Mouse (Mus musculus) ovary, adult 18-20 months (tissue): Measurements from ENCODE around the gene Prmt7.
"Not testable (repeated sequence)": the region's sequence is repeated elsewhere in the genome, so short reads cannot be mapped to it uniquely, and the experiment has no call there.

Source experiments
- DNase-seq: peaks from one replicate; pipeline ENCODE4 v3.0.0; 2022; ENCODE audit warnings: low spot score, mixed read lengths

Gene Prmt7

GRCm38 (mm10) chr8:106210821-106211345 is at the start of gene Prmt7, which contains the start of gene Slc7a6os:
TSS of gene Prmt7 (plus strand) at chr8:106210936.
TSS of gene Slc7a6os (minus strand) at chr8:106210935.
- DNase-seq, result peak; percentile 91

- DNase-seq, result no peak
These were observed 47.5 kb upstream of the Prmt7 start for GRCm38 (mm10) chr8:106163251-106163650.

DNA sequence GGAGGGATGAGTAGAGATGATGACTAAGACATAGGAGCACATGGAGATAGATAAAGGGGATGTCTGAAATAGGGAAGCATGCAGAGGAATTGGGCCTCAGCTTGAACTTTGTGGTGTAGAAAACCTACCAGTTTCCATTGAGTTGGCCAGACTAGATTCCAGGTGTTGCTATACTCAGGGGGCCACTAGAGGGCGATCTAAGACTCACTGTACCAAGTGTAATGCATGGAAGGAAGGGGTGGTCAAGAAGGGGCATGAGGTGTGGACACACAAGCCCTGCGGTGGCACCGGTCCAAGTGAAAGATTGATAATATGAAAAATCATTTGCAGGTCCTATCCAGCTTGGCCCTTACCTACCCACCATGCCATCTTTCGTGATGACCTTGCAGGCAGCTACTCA is 45.3 kb upstream of the Prmt7 start:
- DNase-seq, result peak; percentile 32

DNA sequence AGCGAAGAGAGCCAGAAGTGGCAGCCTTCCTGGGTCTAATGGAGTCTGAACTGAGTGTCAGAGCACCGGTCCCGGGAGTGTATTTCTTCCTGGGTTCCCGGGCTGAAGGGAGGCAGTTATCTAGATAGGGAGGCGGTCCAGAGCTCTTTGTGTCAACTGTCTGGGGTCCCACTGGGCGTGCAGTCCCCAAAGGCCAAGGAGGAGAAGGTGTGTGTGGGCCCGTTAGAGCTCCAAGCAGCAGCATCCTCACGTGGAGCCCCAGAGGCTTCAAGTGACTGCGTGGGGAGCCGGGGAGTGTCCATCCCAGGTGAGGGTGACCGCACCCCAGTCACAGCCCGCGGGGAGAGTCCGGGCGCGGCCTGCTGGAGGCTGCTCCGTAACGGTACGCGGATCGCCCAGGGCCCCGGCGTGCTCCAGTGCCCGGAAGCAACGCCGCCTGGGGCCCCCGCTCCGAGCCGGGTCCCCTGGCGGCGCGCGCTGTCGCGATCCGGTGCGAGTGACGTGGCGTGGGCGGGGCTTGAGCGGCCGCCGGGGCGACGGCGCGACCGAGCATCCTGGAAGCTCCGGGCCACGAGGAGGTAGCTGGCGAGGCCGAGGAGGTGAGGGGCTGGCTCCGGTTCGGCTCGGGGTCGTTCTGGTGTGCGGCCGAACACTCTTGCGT is 42.2 kb upstream of the Prmt7 start, which contains the start of gene Slc7a6:
TSS of gene Slc7a6 (plus strand) at position 502 of the 661 bp plus-strand sequence.
- DNase-seq, result peak; percentile 67

- peak; percentile 26 for DNase-seq
These were observed 41.5 kb upstream of the Prmt7 start for GRCm38 (mm10) chr8:106169017-106169933.

DNA sequence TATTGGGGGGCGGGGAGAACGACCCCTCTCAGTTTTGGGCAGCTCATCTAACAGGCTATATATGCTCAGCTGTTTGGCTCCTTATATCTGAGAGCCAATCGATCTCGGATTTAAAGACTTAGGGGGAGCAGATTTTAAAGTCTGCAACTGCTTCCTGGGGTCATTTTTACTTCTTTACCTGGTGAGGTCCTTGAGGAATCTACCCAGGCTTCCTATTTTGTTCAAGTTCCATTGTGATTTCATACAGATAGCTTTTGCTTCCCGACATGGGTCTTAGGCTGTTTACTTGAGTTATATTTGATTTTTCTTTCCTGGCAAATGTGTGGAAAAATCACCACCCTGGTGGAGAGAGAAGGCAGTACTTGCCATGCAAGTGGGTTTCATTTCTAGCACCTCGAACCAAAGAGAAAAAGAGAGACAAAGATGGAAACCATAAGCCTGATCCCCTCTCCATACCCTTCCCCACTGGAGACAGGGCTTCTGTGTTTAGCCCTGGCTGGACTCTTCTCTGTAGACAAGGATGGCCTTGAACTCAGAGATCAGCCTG is 40.7 kb upstream of the Prmt7 start:
- no peak for DNase-seq

DNA sequence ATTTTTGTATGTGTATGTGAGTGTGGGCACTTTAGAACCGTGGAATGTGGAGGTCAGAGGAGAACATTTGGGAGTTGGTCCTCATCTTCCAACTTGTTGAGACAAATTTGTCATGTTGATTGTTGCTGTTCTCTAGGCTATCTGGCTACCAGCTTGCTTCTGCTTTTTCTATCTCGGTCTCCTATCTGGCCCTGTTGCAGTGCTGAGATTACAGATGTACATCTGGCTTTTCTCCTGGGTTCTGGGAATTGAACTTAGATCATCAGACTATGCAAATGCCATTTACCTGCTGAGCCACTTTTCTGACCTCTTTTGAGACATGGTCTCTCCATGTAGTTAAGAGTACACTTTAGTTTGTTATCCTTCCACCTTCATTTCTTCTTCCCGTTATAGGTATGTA is 37.2 kb upstream of the Prmt7 start:
- DNase-seq, result no peak

DNA sequence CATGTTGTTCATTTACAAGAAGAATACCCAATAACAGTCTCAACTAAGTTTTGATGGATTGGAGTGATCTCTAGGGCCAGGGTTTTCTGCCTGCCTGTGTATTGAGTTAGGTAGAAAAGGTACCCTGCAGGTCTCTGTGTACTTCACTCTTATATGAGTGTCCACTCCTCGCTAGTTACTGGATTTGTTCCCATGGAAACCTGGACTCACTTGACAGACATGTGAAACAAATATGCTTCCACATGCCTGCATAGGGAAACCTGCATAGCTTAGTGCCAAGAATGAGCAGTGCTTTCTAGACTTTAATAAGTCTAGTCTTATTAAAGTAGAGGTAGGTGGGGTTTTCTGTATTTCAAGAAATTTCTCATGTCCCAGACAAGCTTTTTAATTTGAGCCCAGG is 33.8 kb upstream of the Prmt7 start:
- DNase-seq, result no peak

DNA sequence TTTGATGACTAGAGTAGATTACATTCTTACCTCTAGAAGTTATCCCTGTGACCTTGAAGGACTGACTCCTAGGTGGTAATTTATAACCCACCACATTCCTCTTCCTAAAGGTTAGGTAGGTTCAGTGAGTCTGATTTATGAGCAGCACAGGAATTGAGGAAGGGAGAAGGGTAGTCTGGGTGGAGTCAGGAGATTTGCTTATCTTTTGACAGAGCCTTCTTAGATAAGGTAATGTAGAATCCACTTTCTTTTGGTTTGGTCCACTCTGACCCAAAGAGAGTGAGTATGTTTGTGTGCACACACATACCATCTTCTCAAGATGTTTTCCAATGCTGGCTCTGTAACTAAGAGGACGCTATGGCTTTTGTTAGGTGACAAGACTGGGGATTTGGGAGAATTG is 33.1 kb upstream of the Prmt7 start:
- no peak for DNase-seq

GRCm38 (mm10) chr8:106178428-106178827 is 32.3 kb upstream of the Prmt7 start:
- DNase-seq, result no peak

DNA sequence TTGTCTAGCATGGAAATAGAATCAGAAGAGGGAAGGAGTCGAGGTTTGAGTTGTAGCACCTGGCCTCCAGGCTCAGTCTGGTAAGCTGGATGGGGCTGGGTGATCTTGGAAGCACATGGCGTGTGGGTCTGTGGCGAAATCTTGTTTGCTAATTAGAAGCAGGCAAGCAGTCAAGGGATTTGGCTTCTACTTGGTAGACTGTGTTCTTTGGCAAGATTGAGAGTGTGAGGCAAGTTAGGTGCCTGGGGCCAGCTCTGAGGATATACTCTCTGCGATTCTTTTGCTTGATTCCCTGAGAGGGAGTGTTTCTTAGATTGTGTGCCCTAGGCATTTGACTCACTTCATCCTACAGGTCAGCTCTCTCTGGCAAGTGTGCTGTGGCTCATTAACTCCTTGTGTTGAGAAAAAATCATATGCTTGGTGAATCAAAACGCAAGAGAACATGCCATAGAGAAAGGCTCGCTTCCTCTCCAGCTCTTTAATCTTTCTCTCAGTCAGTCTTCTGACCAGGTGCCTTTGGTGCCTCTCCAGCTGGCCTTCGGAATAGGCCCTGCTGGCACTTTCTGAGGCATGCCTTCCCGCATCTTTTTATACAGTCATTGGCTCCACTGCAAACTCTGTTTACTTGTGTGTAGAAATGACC is 25.0 kb upstream of the Prmt7 start:
- no peak for DNase-seq

DNA sequence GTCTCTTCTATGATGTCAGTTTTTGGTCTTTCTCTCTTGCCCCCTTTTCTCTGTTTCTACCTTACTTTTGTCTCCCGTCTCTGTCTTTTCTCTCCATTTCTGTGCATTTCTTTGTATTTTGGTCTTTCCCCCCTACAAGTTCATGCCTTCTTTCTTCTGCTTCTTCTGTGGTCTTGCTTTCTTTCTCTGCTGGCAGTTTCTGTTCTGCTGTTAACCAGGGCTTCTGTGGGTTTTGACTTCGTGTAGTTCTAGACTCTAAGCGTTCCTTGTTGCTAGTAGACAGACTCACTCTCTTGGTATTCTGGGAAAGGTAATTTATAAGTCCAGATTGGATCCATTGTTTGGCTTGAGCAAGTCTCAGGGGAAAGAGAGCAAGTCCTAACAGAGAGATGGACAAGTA is 24.3 kb upstream of the Prmt7 start:
- DNase-seq, result no peak

DNA sequence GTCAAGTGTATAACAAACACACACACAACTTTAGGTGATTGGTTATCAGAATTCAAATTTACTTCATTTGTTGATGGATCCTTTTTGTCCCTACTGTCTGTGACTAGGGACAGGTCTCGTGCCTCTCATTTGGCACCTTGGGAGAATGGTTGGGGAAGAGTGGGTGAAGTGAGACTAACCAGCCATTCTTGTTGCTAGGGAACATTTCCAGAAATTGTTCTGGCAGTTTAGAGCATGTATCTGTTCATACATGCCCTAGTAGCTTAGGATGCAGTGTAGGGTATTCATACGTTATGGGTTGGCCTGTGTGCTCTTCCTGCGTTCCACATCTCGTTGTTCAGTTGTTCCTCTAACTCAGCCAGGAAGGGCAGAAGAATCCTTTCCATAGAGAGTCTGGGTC is 21.6 kb upstream of the Prmt7 start:
- DNase-seq, result no peak

DNA sequence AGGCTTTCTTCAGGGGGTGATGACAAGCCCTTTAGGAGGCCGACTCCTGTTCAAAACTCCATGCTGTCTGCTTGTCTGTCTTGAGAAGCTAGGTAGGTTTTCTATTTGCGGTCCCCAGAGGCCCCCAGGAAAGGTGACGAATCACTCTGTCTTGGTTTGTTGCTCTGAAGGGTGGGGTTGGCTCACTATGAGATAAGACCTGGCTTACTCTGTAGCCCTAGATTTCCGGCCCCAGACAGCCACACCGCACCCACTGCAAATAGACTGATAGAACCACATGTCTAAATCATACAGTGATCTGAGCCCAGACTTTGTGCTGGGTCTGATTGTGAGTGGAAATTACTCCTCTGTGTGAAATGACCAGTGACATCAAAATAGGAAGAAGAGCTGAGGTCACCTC is 19.1 kb upstream of the Prmt7 start:
- no peak for DNase-seq

DNA sequence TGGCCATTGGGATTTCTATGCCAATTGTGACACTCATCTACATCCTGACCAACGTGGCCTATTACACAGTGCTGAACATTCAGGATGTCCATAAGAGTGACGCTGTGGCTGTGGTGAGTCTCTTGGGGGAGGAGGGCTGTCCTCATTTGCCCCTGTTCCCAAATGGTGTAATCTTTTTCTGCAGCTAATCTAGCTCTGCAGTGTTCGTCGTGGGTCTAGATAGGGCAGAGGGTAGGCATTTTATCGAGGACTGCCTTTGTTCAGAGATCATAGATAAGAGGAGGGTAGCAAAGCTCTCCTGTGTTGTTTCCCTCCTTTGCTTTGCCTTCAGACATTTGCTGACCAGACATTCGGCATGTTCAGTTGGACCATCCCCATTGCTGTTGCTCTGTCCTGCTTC is 17.6 kb upstream of the Prmt7 start:
- no peak for DNase-seq

DNA sequence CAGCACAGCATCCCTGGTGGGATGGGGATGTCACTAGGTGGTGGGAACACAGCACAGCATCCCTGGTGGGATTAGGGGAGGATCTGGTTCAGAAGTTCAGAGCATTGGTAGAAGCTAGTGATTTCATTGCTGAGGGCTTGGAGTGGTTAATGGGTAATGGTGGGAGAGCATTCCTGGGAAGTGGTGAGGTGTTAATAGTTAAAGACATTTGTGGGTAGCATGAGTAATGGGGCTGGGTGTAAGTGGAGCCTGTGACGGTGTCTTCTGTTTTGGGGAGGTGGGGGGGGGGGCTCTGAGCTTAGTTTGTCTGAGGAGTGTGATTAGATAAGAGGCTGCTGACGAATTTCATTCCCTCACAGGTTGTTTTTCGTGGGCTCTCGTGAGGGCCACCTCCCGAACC is 16.7 kb upstream of the Prmt7 start:
- DNase-seq, result no peak

- peak; percentile 25 for DNase-seq
These were observed 12.0 kb upstream of the Prmt7 start for GRCm38 (mm10) chr8:106198741-106199140.

GRCm38 (mm10) chr8:106199596-106199995 is 11.1 kb upstream of the Prmt7 start:
- DNase-seq, result not testable (repeated sequence)

- DNase-seq, result no peak
These were observed 553 bp upstream of the Prmt7 start for GRCm38 (mm10) chr8:106210035-106210731.

DNA sequence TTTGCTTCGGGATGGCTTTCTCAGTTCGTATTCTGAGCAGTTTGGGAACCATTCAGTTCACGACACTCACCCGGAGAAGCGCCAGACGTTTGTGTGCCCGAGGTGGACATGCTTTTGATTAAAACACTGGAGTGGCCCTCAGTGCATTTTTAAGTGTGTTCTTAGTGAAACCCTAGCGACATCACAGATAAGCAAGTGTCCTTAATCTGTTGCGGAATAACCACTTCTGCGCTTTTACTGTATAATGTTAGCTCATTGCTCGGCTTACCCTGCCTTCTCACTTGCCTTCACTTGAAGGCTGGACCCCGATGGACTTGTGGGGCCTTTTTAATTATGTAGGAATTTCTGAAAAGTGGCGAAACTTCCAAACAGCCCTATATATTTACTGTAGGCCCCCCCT is 685 bp downstream of the Prmt7 start:
- no peak for DNase-seq

- DNase-seq, result no peak
These were observed 3.2 kb downstream of the Prmt7 start for GRCm38 (mm10) chr8:106213959-106214358.

GRCm38 (mm10) chr8:106219620-106220019 is 8.9 kb downstream of the Prmt7 start:
- no peak for DNase-seq
